Mouse (Mus musculus): ENCODE data around the gene Fam172a. TPM values are rescaled to one million over a fixed set of nuclear protein-coding genes. Genes with fewer than 3 reads are reported as not detected.

Gene Fam172a
- total RNA-seq, 1 experiment from 2014 or later: 42.7 TPM

DNA sequence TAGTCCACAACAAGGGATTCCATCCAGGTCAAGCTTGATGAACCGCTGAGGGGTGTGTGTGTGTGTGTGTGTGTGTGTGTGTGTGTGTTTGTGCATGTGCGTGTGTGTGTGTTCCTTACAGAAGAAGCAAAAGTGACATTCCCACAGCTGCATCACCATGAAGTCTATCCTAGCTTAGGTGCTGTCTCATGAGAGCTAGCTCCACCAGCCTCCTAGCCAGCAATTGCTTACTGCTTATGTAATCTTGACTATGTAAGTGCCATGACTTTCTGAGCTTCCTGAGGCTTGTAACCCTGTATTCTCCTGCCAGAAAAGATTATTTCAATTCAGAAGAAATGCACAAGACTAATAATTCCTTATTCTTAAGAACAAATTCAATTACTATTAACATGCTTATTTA, 221.0 kb downstream of the Fam172a start:
- no peak for ATAC-seq (ENCODE audit: extremely low read depth, insufficient number of reproducible peaks, low FRiP score, poor library complexity, severe bottlenecking)

DNA sequence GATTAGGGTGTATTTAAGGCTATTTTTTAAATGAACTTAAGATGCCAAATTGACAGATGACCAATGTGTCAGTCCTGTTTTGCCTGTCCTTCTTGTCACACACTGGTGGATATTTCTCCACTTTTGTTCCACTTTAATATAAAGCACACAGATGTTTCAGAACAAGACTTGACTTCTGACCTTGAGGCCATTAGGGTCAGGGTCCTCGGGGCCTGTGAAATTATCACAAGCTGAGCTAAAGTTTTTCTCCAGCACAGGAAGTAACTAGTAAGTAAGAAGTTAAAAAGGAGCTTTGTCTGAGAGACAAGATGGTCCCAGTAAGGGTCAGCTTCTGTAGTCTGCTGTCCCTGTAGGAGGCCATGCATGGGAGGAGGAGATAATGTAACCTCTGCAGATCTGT, 255.8 kb downstream of the Fam172a start:
- no peak for ATAC-seq (ENCODE audit: extremely low read depth, insufficient number of reproducible peaks, low FRiP score, poor library complexity, severe bottlenecking)

DNA sequence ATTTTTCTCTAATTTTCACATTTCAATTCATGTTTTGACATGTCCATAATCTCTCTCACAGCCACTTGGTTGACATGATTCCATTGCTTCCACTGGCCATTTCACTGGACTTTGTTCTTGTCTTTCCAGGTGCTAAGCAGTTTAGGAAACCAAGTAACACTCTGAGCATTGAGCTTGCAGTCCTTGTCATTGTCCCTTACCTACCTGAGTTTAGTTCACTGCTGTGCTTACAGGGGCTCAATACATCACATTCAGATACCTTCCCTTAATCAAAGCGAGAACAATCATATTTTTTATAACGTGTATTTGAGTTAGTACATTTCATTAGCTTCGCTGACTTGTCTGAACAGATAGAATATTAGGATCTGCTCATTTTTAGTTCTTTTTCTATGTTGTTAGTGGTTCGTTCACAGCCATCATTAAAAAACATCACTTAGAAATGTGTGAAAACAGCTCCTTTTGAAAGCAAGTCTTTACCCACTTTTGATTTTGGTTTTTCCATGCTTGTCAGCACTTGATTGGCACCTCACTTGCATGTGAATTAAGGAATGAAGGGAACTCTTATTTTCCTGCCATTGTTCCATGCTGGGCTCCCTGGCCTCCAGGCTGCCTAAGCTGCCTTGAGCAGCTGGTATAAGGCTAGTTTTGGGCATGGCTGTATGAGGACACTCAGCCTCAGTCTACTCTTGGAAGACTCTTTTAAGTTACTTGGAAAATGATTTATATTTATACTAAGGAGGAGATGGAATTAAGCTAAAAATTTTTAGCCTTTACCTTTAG, 257.9 kb downstream of the Fam172a start:
- ATAC-seq (ENCODE audit: extremely low read depth, insufficient number of reproducible peaks, low FRiP score, poor library complexity, severe bottlenecking): no peak

DNA sequence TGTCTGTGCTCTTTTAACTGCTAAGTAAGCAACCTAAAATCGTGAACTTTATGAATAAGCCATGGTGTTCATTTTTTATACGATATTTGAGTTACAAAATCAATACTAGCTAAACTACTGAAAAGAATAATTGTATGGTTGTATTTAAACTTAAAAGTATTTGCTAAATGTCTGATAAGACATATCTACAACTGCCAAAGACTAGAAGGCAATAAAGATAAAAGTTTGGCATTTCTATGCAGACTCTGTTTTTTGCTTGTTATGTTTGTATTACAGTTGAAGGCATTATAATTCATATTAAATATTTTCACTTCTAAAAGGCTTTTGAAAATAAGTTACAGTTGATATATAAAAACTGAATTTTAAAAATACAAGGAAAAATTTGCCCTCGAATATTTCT, 274.4 kb downstream of the Fam172a start:
- no peak for ATAC-seq (ENCODE audit: extremely low read depth, insufficient number of reproducible peaks, low FRiP score, poor library complexity, severe bottlenecking)

DNA sequence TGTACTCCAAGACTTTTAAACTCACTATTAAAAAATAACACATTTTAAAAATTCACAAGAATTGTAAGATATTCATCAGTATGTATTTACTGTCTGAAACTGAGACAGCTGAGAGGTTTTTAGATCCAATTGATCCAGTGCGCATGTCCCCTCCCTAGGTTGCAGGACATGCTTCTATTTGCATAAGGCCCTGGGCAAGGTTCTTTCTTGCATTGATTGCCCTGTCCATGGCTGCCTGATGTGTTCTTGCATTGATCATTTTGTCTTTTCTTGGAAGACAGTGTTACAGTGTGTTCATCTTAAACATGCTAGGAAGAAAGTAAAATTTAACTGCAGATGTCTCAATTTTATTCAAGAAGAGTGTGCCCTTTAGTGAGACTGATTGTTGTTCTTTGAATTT, 275.3 kb downstream of the Fam172a start:
- no peak for ATAC-seq (ENCODE audit: extremely low read depth, insufficient number of reproducible peaks, low FRiP score, poor library complexity, severe bottlenecking)

DNA sequence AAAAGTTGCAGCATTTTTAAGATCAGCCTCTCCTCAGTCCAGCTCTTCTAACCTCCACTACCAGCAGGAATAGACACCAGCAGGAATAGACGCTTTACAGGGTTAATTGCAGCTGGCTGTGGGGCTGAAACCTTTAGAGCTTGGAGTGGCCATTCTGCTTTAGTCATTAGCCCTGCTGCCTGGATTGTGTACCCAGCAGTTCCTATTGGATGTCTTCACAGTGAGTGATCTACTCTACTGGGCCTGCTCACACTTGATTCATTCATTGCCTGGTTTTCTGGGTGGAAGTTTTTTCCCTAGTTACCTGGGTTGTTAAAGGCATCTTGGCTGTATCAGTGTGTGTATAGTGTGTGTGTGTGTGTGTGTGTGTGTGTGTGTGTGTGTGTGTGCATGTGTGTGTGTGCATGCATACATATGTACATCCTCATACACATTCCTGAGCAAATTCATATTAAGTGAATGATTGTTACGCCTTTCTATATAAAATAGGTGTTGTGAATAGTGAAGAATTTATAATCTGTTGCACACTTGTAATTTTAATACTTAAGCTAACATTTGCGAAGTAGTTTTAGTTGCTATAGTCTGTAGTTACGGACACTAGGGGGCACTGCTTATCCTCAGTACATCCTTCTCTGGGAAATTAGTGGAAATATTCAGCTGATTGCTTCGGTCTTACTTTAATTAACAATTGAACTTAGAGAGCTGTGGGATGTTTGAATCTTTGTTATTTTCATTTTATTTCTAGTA, 280.4 kb downstream of the Fam172a start:
- ATAC-seq (ENCODE audit: extremely low read depth, insufficient number of reproducible peaks, low FRiP score, poor library complexity, severe bottlenecking): no peak

DNA sequence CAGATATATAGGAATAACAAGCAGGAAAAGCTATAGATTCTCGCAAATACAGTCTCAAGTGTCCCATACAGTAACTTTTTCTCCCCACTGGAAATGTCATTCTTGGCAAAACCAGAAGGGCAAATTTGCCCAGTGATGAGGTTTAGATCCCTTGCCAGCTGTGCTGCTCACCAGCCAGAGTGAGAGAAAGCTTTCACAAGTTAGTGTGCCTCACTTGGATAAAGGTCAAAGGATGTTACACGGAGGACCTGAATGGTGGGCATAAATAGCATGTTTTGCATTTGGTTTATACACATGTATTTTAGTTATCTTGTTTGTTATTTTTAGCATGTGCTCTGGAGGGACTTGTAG, 281.0 kb downstream of the Fam172a start:
- ATAC-seq (ENCODE audit: extremely low read depth, insufficient number of reproducible peaks, low FRiP score, poor library complexity, severe bottlenecking): no peak

DNA sequence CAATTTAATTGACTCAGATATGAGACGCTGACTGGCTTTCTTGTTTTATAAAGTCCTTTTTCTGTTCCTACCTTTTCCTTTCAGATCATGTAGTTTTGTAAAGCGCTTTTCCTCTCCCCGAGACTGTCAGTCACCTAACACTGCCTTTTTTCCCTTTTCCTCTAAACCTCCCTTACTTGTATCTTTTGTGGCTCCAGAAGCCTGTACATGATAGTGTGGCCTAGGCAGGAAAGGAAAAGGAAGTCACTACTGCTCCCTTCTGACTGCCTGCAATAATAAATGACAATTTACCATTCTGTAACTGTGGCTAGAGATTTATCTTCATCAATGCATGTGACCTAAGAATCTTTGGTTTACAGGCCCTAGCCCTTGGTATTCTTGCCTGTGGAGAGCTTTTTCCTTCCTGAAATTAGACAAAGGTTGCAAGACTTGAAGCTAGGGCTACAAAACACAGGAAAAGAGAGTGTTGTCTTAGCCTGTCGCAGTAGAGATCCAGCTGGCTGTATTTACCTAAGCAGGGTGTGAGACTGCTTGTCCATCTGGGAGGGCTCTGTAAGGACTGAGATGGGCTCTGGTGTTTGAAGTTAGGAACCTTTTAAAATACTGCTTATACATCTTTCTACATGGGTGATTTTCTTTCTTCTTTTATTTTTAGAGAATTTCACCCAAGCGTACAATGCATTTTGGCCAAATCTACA, 289.5 kb downstream of the Fam172a start:
- no peak for ATAC-seq (ENCODE audit: extremely low read depth, insufficient number of reproducible peaks, low FRiP score, poor library complexity, severe bottlenecking)

DNA sequence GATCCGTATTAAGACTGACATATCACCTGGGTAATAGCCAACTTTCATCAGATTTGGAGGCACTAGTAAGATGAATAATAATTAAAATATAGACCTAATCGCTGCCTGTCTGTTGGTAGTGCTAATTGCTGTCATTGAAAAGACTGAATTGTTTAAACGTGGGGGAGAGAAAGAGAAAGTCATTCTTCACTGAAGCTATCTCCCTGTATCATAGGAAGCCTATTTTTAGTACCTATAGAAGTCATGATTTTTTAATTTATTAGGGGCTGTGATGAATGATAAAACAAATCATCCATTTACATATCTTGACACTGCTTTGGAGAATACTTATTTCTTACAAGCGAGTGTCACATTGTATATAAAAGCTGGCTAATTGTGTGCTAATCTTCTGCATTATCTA, 302.8 kb downstream of the Fam172a start:
- ATAC-seq (ENCODE audit: extremely low read depth, insufficient number of reproducible peaks, low FRiP score, poor library complexity, severe bottlenecking): no peak

DNA sequence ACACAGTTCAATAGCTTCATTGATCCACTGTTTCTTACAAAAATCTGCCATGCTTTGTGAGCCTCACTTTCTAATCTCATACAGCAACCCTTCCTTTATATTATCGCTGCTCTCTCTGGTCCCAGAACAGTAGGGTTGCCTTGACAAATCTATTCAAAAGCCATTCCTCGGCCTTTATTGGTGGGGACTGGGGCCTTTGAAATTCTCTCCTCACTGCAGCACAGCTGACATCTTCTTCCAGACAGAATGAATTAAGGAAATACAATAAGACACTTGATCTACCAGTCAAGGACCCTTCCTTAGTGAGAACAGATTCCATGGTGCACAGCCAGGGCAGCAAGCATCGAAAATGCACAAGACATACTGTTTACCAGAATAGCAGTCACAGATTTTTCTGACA, 303.5 kb downstream of the Fam172a start:
- ATAC-seq (ENCODE audit: extremely low read depth, insufficient number of reproducible peaks, low FRiP score, poor library complexity, severe bottlenecking): no peak

DNA sequence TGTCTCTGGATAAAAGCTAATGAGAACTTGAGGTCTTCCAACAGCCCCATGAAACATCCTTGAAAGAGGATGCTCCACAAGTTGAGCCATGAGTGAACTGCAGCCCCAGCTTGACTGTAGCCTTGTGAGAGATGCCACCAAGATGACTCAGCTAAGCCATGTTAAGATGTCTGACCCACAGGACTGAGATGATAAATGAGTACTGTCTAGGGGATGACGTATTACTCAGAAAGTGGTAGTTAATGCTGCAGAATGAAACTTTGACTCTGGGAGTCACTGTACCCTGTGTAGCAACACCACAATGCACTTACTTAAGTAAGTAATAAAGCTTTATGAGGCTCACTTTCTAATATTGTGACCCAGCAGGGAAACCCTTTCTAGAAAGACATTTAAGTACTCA, 308.3 kb downstream of the Fam172a start:
- no peak for ATAC-seq (ENCODE audit: extremely low read depth, insufficient number of reproducible peaks, low FRiP score, poor library complexity, severe bottlenecking)

DNA sequence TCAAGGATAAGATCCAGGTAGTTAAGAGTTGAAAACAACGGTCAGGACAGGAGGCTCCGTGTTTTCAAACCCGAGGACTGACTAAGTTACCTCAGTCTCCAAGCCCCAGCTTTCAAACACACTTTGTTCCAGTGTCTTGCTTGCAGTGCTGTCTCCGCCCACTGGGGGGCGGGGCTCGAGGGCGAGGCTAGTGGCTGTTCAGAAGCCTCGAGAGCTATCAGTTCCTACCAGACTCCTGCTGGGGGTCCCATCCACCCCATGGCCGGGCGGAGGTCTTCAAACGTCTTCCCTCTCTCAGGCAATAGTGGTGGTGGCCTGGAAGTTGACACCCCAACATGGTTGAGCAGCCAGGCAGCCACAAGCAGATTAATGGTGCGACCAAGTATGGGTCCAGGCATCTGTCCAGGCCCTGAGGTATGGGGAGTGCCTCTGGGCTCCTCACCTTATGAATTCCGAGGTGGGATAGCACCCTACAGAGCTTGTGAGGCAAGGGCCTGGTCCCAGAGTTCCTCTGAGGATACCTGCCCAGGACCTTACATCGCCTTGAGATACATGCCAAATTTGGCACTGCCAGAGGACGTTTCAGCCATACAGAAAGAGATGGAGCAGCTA, 323.0 kb downstream of the Fam172a start, which contains the start of gene Pou5f2:
Gene Pou5f2, plus strand, starts transcription at position 220 of the 612 bp plus-strand sequence.
- no peak for ATAC-seq (ENCODE audit: extremely low read depth, insufficient number of reproducible peaks, low FRiP score, poor library complexity, severe bottlenecking)

DNA sequence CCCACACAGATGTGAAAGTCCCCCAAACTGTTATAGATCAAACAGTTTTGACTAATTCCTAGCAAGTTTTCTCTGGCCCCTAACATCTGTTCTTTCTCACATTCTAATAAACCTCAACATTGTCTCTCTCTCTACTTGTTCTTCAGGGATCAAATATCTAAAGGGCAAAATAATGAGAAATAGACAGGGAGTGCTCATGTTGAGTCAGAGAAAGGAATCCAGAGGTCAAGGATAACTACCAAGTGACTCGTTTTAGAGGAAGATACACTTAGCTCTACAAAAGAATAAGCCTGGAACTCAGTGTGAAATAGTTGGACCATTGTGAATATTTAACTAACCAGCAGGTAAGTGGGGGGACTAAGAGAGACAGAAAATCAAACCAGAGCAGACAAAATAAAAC, 331.0 kb downstream of the Fam172a start:
- no peak for ATAC-seq (ENCODE audit: extremely low read depth, insufficient number of reproducible peaks, low FRiP score, poor library complexity, severe bottlenecking)

DNA sequence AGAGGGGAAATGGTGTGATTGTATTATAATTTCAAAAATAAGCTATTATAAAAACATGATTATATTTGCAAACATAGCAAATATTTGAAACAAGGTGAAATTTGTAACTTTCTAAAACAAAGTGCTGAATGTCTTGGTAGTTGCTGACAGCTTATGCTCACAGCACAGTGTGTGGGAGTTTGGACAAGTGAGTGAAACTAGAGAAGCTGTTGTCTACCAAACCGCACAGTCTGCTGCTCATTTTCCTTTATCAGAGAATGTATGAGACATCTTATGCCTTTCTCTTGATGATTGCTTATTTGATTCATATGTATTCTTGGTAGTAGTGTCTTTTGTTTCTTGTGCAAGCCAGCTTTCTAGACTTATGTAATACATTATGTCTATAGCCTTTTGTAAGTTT, 335.4 kb downstream of the Fam172a start:
- ATAC-seq (ENCODE audit: extremely low read depth, insufficient number of reproducible peaks, low FRiP score, poor library complexity, severe bottlenecking): no peak

DNA sequence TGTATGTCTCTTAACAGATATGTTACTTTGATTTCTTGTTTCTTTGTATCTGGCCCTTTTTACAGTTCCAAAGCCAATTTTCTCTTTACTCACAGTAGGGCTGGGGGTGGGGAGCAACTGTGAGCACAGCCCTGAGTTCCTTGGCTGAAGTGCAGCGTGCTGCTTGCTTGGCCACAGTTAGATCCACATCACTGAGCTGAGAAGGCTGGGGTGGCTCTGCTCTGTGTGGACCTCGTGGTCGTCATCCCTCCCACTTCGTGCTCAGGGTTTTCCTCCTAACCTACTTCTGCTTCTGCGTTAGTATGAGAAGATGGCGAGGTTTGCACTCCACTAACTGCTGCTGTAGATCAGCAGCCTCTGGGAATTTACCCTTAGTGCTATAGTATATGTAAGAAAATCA, 341.4 kb downstream of the Fam172a start:
- ATAC-seq (ENCODE audit: extremely low read depth, insufficient number of reproducible peaks, low FRiP score, poor library complexity, severe bottlenecking): peak; percentile 55; the same call in 1 of the 2 replicates

DNA sequence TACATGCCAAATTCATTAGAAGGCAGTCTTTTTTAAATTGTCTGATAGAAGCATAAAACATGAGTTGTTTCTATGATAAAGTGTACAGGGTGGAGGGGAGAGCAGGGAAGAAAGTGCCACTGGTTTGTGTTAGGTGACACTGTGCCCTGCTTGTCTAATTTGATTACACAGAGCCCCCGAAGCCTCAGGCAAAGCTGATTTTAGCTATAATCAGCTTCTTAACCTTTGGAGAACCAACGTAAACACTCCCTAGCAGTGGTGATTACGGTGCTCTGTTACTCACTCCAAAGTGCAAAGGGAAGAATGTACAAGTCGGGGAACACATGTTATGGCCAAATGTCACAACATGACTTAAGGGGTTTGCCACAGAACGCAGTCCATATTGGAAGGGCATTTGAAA, 343.3 kb downstream of the Fam172a start:
- ATAC-seq (ENCODE audit: extremely low read depth, insufficient number of reproducible peaks, low FRiP score, poor library complexity, severe bottlenecking): no peak

DNA sequence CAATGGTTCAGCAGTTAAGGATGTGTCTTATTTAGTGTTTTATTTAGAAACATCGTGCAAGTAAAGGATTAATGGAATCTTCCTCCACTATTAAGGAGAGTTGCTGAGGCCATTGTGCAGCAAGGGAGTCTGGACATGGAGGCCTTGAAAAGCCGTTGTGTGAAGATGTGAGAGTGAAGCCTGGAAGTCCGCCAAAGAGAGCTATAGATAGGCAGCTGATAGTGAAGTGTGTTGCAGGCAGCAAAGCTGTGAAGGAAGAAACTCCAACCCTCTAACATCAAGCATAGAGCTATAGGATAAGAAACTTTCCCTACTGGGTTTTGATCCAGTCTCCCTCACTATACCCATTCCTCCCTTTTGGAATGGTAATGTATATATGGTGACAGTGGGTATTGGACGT, 385.9 kb downstream of the Fam172a start:
- ATAC-seq (ENCODE audit: extremely low read depth, insufficient number of reproducible peaks, low FRiP score, poor library complexity, severe bottlenecking): no peak

DNA sequence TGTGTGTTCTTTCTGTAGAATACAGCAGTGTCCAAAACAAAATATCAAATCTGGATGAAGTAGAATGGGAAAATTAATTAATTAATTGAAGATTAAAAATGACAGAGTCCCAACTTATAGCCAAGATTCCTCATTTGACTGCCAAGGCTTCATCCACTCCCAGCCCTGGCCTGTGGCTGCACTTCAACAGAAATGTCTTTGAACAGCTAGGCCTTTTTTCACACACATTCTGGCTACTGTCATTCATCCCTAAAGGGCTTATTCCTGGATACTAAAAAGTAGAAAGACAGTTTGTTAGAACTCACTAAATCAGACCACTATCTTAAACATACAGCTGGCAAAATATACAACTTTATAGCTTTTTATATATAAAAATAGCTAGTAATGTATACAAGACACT, 388.9 kb downstream of the Fam172a start:
- ATAC-seq (ENCODE audit: extremely low read depth, insufficient number of reproducible peaks, low FRiP score, poor library complexity, severe bottlenecking): no peak

DNA sequence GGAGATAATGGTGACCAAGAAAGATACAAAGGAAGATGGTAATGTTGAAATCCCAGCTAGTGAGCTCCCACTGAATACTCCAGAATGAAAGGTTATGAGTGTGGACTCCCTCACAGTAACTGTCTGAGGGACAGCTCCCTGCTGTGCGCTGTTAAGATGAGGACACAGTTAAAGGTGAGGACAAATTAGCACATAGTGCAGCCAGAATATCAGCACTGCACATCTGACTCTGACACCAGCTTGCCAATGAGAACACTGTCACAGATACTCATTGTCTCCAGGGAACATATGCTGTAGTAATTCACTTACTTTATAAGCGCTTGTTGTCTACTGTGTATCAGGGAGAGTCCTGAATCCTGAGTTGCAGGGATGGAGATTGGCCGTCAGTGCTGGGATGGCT, 390.1 kb downstream of the Fam172a start:
- no peak for ATAC-seq (ENCODE audit: extremely low read depth, insufficient number of reproducible peaks, low FRiP score, poor library complexity, severe bottlenecking)

DNA sequence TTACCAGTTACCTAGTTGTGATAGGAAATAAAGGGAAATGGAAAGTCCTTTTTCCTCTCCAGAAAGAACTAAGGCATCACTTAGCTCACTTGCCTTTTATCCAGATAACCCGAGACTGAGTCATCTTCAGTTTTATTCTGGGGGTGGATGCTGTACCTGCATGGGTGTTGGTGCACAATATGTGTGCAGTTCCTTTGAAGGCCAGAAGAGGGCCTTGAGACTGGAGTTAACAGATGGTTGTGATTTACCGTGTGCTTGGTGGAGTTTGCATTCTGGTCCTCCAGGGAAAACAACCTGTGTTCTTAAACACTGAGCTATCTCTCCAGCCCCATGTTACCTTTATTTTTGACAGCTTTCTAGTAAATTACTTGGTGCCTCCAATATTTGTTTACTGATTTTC, 392.5 kb downstream of the Fam172a start:
- ATAC-seq (ENCODE audit: extremely low read depth, insufficient number of reproducible peaks, low FRiP score, poor library complexity, severe bottlenecking): no peak

All from neutrophil, adult 5-6 weeks (primary cell).